Mouse (Mus musculus): ENCODE measurements around the gene Trafd1.

The Trafd1 gene

GRCm38 (mm10) chr5:121385461-121386119, at the start of gene Trafd1:
Gene Trafd1 (minus strand): TSS chr5:121385632.
- peak; percentile 81 for DNase-seq (ENCODE audit: low read depth, low spot score)

GRCm38 (mm10) chr5:121428954-121429353, 43.5 kb upstream of the Trafd1 start:
- DNase-seq (ENCODE audit: low read depth, low spot score): no peak

- DNase-seq (ENCODE audit: low read depth, low spot score): no peak
Observed at GRCm38 (mm10) chr5:121423297-121423696, 37.9 kb upstream of the Trafd1 start.

- no peak for DNase-seq (ENCODE audit: low read depth, low spot score)
Observed at GRCm38 (mm10) chr5:121422787-121423186, 37.4 kb upstream of the Trafd1 start.

- DNase-seq (ENCODE audit: low read depth, low spot score): no peak
Observed at GRCm38 (mm10) chr5:121420721-121421120, 35.3 kb upstream of the Trafd1 start.

GRCm38 (mm10) chr5:121410975-121411374, 25.5 kb upstream of the Trafd1 start:
- DNase-seq (ENCODE audit: low read depth, low spot score): no peak

- no peak for DNase-seq (ENCODE audit: low read depth, low spot score)
Observed at GRCm38 (mm10) chr5:121407856-121408255, 22.4 kb upstream of the Trafd1 start.

GRCm38 (mm10) chr5:121400849-121401248, 15.4 kb upstream of the Trafd1 start:
- DNase-seq (ENCODE audit: low read depth, low spot score): no peak

DNA sequence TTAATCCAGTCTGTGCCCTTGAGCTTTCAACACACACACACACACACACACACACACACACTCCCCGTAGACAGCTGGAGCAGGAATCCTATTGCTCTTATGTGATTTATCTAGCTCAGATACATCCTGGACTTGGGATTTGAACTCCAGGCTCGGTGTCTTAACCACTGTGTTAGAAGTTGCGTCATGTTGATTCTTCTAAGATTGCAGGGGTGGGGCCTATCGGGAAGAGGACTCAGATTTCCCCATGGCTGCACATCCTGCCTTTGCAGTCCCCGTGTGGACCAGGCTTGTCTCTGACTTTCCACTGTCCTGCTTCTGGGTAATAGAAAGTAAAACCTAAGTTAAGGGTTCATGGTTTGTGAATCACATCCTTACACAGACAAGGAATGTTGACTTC, 14.6 kb upstream of the Trafd1 start:
- no peak for DNase-seq (ENCODE audit: low read depth, low spot score)

- no peak for DNase-seq (ENCODE audit: low read depth, low spot score)
Observed at GRCm38 (mm10) chr5:121399540-121399939, 14.1 kb upstream of the Trafd1 start.

- no peak for DNase-seq (ENCODE audit: low read depth, low spot score)
Observed at GRCm38 (mm10) chr5:121398965-121399462, 13.6 kb upstream of the Trafd1 start.

- no peak for DNase-seq (ENCODE audit: low read depth, low spot score)
Observed at GRCm38 (mm10) chr5:121398146-121398964, 12.9 kb upstream of the Trafd1 start.

- peak; percentile 91 for DNase-seq (ENCODE audit: low read depth, low spot score)
Observed at GRCm38 (mm10) chr5:121397187-121398145, 12.0 kb upstream of the Trafd1 start, which contains the start of gene Naa25. Gene Naa25 (plus strand): TSS chr5:121397936.

GRCm38 (mm10) chr5:121395621-121396020, 10.2 kb upstream of the Trafd1 start:
- DNase-seq (ENCODE audit: low read depth, low spot score): no peak

GRCm38 (mm10) chr5:121393402-121393801, 8.0 kb upstream of the Trafd1 start:
- no peak for DNase-seq (ENCODE audit: low read depth, low spot score)

DNA sequence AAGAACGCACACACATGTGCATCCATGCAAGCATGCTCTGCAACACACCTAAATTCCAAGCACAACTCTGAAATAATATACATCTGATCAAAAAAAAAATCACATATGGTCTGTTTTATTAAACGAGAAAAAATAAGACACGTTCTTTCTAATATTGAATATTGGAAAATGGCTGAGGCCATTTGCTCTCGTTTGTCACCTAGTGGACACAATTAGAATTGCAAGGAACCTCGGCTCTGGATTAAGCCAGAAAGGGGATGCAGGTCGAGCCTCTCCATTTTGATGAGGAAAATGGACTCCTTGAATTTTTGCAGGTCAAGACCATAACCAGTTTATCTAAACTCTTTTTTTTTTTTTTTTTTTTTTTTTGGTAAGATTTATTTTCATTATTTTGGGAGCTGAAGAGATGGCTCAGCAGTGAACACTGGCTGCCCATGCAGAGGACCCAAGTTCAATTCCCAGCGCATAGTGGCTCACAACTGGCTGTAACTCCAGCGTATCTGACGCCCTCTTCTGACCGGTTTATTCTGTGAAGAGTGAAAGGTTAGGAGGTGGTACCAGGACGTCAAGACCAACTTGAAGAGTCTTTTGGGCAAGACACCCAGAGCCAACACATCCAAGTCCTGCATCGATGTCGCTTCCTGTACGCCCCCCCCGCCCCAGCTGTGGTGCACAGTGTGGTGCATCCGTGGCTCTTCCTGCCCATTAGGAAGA, 7.4 kb upstream of the Trafd1 start:
- DNase-seq (ENCODE audit: low read depth, low spot score): peak; percentile 48

GRCm38 (mm10) chr5:121389691-121390090, 4.3 kb upstream of the Trafd1 start:
- no peak for DNase-seq (ENCODE audit: low read depth, low spot score)

DNA sequence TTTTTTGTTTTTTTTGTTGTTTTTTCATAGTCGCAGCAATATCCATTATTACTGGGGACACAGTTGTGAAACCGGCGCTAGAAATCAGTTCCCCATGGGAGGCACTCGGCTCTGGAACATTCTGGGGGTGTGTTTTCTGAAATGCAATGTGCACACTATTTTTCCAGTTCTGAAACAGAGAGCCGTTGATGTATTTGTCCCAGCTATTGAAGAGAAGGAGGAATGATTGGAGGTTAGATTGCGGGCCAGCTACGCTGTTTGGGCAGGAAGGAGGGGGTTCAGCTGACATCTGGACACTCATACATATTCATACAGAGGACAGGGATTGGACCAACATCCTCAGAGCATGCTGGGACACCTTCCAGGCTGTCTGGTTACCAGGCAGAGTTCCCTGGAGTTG, 3.7 kb upstream of the Trafd1 start:
- no peak for DNase-seq (ENCODE audit: low read depth, low spot score)

DNA sequence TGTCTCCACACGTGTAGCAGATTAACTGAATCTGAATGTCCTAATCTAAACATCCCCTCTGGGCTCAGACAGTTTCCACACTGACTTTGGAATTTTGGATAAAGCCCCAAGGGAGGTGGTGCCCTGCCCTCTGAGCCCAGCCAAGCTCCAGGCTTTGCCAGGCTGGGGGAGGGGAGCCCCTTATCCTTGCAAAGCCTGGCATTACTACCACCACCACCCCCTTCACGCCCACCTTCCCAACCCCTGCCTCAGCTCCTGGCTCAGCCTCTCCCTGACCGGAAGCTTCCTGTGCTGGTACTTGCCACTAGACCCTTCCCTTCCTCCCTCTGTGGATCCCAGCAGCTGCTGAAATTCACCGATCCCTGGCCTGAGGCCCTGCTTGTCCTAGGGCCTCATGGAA, 1.7 kb upstream of the Trafd1 start:
- DNase-seq (ENCODE audit: low read depth, low spot score): no peak

GRCm38 (mm10) chr5:121386120-121386909, 883 bp upstream of the Trafd1 start:
- no peak for DNase-seq (ENCODE audit: low read depth, low spot score)
